Mouse (Mus musculus): ENCODE measurements around the gene Nup98.

The Nup98 gene

DNA sequence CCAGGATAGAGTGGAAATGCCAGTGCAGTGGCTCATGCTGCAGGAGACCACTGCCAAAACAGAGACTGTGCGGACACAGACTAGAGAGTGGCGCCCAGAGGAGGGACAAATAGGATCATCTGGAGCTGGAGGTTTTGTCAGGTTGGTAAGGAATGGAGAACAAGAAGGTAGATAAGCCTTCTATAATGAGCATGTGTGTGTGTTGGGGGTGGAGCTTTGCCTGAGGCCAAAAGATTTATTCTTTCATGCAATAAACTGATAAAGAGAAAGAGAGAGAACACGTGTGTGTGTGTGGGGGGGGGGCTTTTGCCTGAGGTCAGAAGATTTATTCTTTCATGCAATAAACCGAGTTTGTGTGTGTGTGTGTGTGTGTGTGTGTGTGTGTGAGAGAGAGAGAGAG lies 23.1 kb upstream of the Nup98 start:
- no peak for DNase-seq (ENCODE audit: low spot score in 2 of 2)

DNA sequence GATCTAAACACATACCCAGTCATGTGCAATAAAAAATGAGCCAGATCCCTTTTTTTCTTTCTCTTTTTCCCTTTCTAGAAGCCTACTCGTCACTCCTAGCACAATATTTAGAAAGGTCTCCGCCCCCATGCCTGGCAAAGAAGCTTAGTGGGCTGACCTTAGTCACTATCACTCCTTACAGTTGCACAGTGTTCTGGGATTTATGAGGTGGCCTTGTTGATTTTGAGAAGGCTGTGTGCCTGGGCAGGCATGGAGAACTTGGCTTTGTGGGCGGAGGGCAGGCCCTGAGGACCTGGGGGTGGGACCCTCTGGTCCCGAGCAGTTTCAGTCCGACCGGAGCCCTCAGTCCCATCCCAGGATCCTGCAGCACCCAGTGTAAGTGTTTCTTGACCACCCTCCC lies 19.8 kb upstream of the Nup98 start:
- DNase-seq (ENCODE audit: low spot score in 2 of 2): no peak

DNA sequence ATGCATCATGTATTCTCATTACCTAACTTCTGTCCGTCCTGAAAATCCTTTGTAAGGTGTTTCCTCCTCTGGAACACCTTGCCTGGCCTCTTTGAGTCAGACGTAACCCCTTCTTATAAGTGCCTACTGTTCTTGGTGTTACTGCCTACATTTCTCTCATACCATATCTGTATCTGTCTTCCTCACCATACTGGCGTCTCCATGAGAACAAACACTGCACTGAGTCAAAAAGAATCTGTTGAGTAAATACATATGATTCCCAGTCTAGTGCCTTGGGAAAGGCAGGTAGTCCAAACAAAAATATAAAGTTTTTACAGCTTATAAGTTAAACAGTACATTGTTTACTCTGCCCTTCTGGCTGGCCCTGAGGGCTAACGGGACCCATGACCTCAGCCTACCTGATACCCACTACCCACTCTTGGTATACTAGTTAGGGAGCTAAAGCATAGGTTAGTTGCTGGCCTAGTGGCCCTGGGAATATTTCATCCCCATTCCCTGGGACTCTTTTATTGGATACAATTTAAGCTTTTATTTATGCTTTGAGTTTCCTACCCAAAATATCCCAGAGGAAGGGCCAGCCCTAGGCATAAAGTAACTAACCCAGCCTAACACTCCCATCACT lies 18.2 kb upstream of the Nup98 start:
- DNase-seq (ENCODE audit: low spot score in 2 of 2): no peak

DNA sequence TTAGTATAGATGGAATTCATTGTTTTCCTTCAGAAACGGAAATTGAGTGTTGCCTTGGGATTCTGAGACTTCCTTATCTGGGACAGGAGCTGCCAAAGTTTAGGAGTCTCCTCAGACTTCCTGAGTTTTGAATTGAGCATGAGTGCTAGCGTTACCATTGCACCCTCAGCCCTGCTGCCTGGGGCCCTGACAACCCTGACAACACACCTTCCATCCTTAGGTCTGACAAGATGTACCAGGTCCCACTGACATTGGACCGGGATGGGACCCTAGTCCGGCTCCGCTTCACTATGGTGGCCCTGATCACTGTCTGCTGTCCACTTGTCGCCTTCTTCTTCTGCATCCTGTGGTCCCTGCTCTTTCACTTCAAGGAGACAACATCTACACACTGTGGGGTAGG lies 16.1 kb upstream of the Nup98 start:
- no peak for DNase-seq (ENCODE audit: low spot score in 2 of 2)

DNA sequence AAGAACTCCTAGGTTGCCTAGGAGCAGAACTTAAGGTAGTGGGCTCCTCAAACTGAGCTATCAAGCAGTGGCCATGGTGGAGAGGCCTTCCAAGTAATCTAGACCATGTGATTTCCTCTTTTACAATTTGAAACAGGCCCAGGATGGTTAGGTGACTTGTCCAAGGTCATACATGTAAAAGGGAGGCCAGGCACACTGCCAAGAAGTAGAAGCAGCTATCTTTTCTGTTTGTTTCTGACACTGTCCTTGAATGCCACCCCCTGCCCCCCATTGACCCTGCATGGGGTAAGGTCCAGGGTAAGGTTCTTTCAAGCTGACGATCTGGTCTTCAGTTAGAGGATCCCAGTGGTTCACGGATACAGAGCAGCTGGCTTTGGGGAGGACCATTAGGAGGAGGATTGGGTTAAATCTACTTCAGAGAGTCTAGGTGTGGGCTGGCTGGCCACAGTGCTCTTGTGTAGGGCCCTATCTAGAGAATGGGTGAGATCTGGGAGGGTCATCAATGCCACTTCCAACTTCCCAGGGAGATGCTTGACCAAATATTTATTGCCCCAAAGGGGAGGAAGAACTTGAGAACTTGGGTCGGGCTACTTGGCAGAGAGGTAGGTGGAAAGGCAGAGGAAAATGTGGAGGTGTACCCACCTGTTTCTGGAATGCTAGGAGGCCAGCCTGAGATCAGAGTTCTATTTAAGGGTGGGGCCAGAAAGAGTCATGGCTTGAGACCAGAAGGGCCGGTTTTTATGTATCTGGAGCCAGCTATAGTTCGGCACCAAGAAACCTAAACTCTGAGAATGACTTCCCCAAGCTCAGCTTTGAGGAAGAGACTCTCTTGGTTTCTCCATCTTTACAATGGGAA lies 14.1 kb upstream of the Nup98 start:
- DNase-seq (ENCODE audit: low spot score in 2 of 2): no peak

DNA sequence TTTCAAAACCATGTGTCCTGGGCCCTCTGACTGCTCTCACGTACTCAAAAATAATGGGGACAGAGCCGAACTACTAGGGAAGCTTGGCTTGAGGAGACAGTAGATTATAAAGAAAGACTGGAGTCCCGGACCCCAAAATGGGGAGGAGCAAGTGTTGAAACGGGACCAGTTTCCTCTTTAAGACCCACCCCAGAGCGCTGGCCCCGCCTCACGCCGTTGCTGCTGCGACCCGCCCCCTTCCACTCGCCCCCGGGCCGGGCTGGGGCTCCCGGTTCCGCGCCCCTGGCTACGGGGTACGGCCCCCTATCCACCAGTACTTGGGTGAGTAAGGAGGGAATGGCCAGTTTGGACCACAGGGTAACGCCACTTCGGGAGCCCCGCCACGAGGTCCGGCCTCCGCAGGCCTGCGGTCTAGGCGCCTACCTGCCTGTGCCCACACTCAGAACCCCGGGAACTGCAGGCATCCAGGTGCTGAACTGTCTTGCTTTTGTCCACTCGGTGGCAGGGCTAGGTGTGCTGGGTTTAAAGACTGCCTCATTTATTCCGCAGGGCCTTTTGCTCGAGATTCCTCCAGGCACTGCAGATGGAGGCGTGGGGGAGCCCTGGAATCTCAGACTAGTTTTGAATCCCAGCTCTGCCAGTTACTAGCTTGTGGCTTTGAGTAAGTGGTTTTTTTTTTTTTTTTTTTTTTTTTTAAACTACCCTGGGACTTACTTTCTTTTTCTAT lies 13.0 kb upstream of the Nup98 start:
- peak; percentile 42 to 55 for DNase-seq (ENCODE audit: low spot score in 2 of 2)

DNA sequence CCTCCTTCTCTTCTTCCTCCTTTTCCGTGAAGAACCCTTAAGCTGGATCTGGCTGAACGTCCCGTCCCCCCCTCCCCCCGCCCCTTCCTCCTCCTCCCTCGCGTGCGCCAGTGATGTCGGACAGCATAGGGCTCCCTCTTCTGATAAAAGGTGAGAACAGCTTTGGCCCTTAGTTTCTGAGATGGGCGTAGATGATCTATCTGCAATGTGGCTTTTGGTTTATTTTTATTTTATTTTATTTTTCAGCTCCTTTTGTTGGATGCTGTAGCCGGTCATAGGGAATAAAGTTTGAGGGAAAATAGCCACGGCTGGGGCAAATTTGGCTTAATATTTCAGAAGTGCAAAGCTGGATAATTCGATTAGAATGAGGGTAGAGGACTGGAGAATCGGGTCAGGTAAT lies 12.4 kb upstream of the Nup98 start:
- no peak for DNase-seq (ENCODE audit: low spot score in 2 of 2)

DNA sequence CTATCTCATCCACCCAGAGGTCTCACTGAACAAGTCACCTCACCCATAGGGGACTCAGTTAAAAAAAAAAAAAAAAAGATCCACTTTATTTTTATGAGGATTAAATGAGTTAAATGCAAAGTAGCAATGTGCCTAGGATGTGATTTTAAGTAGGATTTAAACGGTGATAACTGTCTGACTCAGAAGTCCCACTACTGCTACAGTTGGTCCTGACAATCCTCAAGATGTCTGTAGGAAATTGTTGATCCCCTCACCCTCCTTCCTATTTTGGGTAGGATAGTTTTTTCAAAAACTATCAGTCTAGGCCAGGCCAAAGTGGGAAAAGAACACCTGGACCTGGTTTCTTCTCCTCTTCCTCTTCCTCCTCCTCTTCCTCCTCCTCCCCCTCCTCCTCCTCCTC lies 11.9 kb upstream of the Nup98 start:
- no peak for DNase-seq (ENCODE audit: low spot score in 2 of 2)

DNA sequence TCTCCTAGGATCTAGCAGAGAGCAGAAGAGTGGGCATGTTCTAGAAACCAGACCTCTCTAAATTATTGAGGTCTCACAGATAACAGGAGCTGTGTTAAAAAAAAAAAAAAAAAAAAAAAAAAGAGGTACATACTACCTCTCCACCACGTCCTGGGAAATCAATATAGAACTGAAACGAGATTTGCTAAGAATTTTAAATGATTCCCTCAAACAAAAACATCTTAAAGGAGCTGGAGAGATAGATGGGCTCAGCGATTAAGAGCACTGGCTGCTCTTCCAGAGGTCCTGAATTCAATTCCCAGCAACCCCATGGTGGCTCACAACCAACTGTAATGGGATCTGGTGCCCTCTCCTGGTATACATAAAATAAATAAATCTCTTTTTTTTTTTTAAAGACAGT lies 1.1 kb upstream of the Nup98 start:
- DNase-seq (ENCODE audit: low spot score in 2 of 2): no peak

DNA sequence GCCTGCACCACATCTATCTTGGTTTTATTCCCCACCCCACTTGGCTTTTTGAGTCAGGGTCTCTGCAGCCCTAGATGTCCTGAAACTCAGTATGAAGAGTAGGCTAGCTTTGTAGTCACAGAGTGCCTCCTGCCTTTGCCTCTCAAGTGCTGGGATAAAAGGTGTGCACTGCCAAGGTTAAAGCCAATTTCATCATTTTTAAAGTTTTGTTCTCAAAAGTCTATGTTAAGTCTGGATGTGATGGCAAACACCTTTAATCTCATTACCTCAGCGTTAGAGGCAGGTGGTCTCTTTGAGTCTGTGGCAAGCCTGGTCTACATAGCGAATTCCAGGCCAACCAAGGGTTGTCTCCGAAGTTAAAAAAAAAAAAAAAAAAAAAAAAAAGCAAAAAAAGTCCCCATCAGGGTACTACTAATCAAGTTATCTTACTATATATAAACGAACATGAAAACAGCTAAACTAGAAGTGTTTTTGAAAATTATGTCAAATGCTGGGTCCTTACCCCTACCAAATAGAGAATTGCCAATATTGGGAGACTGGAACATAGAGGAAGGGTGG lies 1.1 kb downstream of the Nup98 start:
- no peak for DNase-seq (ENCODE audit: low spot score in 2 of 2)

DNA sequence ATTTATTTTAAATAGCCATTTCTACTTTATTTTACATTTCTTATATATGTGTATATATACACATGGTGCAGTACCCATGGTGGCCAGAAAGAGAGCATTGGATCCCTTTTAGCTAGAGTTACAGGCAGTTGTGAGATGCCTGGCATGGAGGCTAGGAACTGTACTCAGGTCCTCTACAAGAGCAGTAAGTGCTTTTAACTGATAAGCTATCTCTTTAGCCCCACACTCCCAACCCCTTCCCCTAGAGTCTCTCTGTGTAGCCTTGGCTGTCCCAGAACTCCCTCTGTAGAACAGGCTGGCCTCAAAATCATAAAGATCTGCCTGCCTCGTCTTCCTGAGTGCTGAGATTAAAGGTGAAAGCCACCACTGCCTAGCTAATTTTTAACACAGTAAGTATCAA lies 4.3 kb downstream of the Nup98 start:
- DNase-seq (ENCODE audit: low spot score in 2 of 2): no peak

DNA sequence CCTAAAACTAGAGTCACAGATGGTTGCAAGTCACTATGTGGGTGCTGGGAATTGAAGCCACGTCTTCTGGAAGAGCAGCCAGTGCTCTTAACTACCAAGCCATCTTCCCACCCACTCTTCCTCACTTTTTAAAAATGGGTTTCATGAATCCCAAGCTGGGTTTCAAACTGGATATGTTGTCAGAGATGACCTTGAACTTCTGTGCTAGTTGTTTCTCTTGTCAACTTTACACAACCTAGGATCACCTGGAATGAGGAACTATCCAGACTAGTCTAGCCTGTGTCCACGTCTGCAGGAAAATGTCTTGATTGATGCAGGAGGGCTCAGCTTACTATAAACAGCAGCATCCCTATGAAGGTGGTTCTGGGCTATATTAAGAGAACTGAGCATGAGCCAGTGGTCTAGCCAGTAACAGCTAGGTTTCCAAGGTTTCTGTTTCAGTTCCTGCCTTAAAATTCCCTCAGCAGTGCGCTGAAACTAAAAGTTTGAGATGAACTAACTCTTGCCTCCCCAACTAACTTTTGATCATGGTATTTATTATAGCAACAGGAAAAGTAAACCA lies 5.6 kb downstream of the Nup98 start:
- no peak for DNase-seq (ENCODE audit: low spot score in 2 of 2)

DNA sequence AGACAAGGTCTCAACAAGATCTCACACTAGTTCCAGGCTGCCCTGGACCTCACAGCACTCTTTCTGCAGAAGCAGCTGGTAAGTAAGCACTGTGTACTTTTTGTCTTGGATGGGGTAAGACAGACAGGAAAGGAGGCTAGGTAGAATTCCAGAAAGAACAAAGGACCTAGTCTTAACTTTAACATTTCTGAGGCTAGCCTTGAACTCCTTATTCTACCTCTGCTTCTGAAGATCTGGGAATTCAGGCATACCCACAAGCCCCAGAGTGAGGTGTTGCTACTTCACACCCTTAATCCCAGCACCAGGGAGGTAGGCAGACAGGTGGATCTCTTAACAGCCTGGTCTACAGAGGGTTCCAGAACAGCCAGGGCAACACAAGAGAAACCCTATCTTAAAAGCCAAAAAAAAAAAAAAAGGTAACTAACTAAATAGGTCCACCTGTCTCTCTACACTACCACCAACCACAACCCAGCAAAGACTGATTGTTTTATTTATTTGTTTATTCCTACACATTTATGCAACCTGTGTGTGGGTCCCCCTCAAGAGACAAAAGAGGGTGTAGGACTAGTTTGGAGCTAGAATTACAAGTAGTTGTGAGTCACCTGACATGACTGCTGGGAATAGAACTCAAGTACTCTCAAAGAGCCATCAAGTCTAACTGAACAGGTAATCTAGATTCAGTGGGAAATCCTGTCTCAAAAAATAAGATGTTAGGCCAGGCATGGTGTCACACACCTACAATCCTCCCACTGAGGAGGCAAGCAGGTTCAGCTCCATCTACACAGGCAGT lies 8.8 kb downstream of the Nup98 start:
- no peak for DNase-seq (ENCODE audit: low spot score in 2 of 2)

DNA sequence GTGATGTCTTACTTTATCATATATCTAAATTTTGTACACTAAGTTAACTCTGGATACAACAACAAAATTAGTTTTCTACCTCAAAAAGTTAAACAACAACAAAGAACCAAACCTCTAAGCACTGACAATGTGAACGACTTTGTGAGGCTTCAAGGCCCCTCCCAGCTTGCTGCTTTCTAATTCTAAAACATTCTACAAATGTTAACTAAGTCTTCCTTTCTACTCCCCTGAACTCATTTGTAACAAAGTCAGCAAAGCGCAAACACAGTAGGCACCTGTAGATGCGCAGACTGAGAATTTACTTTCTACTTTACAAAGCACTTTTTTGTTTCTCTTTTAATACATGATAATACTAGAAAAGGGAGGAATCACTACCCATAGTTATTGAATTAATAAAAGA lies 9.4 kb downstream of the Nup98 start:
- no peak for DNase-seq (ENCODE audit: low spot score in 2 of 2)

DNA sequence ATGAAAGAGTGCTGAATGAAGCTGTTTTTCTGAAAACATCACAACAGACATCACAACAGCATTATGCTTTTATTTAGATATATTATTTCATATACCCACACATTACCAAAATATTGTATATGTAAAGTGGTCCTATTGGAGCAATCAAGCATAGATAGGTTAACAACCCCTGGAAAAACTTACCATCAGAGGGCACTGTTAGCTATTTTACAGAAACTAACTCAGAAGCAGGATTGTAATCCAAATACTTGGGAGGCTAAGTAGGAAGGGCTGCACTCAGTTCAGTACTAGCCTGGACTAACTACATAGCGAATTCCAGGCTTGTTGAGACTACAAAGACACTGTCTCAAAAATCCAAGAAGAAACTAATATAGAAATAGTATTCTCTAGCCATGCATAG lies 17.6 kb downstream of the Nup98 start:
- DNase-seq (ENCODE audit: low spot score in 2 of 2): no peak

DNA sequence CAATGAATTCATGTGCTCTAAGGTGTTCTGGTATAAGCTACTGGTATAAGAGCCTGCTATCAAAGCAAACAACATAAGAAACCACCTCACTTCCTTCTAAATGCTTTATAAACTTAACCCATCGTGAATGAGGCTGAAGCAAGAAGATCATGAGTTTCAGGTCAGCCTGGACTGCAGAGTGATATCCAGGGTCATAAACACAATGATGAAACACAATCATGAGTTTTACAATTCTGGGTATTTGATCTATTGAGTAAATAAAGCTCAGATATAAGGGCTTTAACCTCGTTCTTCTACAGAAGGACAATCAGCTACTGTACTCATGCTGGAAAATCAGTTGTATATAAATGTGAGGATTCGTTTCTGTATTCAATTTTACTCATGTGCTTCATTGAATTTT lies 26.1 kb downstream of the Nup98 start:
- no peak for DNase-seq (ENCODE audit: low spot score in 2 of 2)

DNA sequence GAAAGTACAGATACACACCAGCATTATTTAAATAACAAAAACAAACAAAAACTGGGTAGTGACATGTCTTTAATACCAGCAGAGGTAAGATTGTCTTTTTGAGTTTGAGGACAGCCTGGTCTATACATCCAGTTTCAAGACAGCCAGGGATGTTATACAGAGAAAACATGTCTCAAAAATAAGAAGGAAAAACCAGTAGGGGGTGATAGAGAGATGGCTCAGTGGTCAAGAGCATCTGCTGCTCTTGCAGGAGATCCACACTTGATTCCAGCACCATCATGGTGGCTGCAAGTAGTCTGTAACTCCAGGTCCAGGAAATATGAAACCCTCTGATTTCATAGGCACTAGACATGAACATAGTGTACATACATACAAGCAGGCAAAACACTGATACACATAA lies 39.7 kb downstream of the Nup98 start:
- no peak for DNase-seq (ENCODE audit: low spot score in 2 of 2)

DNA sequence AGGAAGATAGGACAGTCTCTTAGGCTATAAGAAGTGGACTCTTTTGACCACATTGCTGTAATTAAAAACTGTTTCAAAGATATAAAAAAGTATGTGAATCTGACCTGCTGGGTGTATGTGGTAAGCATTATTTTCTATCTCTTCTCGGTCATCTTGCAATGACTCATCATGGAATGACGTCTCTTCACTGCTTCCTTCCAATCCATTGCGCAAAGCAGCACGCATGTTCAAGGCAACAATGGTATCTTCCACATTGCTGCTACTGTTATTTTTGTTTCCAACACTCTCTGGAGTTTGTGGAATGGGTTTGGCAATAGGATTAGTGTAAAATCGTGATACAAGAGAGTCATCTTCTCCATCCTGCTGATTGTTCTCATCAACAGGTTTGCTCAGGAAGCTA lies 56.3 kb downstream of the Nup98 start:
- DNase-seq (ENCODE audit: low spot score in 2 of 2): no peak

DNA sequence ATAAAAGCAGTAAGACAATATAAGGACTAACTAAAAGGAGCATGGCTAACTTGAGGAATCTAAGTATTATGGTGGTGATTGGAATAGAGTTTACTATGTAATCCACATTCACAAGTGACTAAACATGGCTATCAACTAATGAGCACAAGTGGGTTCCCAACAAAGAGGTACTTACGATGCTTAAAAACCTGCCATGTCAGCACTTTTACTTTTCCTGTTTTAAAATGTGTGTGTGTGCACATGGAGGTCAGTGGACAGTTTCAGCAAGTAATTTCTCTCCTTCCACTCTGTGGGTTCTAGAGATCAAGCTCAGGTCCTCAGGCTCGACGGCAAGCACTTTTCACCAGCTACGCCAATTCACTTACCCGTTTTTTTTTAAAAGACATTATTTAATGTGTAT lies 72.1 kb downstream of the Nup98 start:
- DNase-seq (ENCODE audit: low spot score in 2 of 2): no peak

DNA sequence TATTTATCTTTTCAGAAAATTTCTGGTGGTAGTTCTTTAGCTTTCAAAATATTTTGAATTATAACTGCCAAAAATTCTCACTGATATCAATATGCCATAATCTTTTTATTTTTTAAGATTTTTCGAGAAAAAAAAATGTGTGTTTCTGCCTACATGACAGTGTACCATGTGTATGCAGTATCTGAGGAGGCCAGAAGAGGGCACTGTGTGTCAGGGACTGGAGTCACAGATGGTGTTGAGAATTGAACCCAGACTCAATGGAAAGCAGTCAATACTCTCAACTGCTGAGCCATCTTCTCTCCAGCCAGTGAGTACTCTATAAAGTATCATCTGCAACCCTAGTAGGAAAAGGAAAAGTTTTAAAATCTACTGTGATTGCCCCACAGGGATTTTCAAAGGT lies 72.5 kb downstream of the Nup98 start:
- no peak for DNase-seq (ENCODE audit: low spot score in 2 of 2)

DNA sequence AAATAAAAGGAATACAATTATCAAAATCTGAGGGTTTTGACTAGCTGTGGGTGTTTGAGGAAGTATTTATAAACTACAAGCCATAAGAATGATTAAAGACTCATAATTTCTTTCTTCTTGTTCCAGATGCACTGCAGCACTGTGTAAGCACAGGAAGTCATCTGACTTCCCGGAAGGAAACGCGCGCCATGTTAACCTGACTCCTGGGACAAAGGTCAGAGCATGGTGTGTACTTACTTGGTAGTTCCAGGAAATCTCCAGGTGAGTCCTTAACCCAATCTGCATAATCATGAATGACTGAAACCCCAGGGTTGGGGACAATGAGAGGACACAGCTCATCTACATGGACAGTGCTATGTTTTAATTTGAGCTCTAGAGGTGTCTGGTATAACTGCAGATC lies 77.6 kb downstream of the Nup98 start:
- DNase-seq (ENCODE audit: low spot score in 2 of 2): no peak

DNA sequence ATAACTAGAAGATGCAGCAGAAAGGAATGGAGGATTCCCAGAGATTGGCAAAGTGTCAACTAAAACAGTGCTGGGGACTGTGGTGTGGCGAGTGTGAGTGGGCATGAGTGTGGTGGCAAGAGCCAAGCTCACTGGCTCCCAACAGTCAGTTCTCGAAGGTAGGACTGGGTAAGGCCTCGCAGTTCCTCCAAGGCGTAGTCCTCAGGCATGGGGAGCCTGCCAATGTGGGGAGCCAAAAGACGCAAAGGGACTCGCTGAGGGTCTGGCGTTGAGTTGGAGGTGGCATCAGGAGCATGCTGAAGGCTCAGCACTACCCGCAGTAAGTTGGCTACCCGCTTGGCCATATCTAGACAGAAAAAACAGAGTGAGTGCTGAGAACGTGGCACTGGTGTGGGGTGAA lies 89.7 kb downstream of the Nup98 start:
- no peak for DNase-seq (ENCODE audit: low spot score in 2 of 2)
